Mouse (Mus musculus) midbrain, postnatal 0 days (tissue): ENCODE measurements at regions not wholly inside any gene's neighbourhood (a gene's known extent, or its start where the extent isn't known, plus 50 kb on each side); places are given as distances from the start of the nearest gene placed in this dataset.

Experiments used
- ATAC-seq: fragments of 200-750 bp; cut with Nextera tagmentation; 2 replicates; pipeline ENCODE4 v1.8.0; 2017; ENCODE audit warnings: moderate number of reproducible peaks, mild to moderate bottlenecking, moderate TSS enrichment, moderate library complexity; ENCODE audit not compliant: low FRiP score
- DNase-seq: peaks from one replicate; pipeline ENCODE4 v3.0.0-alpha.2; 2015; ENCODE audit warnings: low spot score
- H3K27ac ChIP-seq: fragments of 300-500 bp; sonication (generic); 2 replicates; pipeline ENCODE4 v1.5.1; 2014; ENCODE audit warnings: low read depth, mild to moderate bottlenecking, low read length, mixed read lengths
- H3K27me3 ChIP-seq: fragments of 300-500 bp; sonication (generic); 2 replicates; pipeline ENCODE4 v1.6.1; 2014; ENCODE audit warnings: low read length, control low read depth, mixed read lengths; ENCODE audit not compliant: insufficient read depth
- H3K36me3 ChIP-seq: fragments of 300-500 bp; sonication (generic); 2 replicates; pipeline ENCODE4 v1.6.1; 2014; ENCODE audit warnings: low read length, control low read depth, mixed read lengths; ENCODE audit not compliant: insufficient read depth
- H3K4me1 ChIP-seq: fragments of 300-500 bp; sonication (generic); 2 replicates; pipeline ENCODE4 v1.6.1; 2014; ENCODE audit warnings: mild to moderate bottlenecking, control low read depth, antibody characterized with exemption, low read length, mixed read lengths; ENCODE audit not compliant: insufficient read depth
- H3K4me2 ChIP-seq: fragments of 300-500 bp; sonication (generic); 2 replicates; pipeline ENCODE4 v1.6.1; 2014; ENCODE audit warnings: low read depth, mild to moderate bottlenecking, low read length, mixed read lengths; ENCODE audit not compliant: poor library complexity, severe bottlenecking
- H3K4me3 ChIP-seq: fragments of 300-500 bp; sonication (generic); 2 replicates; pipeline ENCODE4 v1.5.1; 2014; ENCODE audit warnings: low read depth, mild to moderate bottlenecking, low read length, moderate library complexity
- H3K9ac ChIP-seq: fragments of 300-500 bp; sonication (generic); replicated peaks from 2 replicates; pipeline ENCODE4 v1.6.1; 2014; ENCODE audit warnings: mild to moderate bottlenecking, low read length, moderate library complexity, mixed read lengths; ENCODE audit not compliant: poor library complexity, severe bottlenecking
- H3K9me3 ChIP-seq: fragments of 300-500 bp; sonication (generic); 2 replicates; pipeline ENCODE4 v1.6.1; 2016; ENCODE audit warnings: low read length, control low read depth
- CTCF ChIP-seq: IDR thresholded peaks from 2 replicates; pipeline ENCODE4 v1.5.1; 2016; ENCODE audit warnings: antibody characterized with exemption, mild to moderate bottlenecking
- WGBS: fragments of 180-500 bp; shearing (Covaris S2); extraction: QIAGEN DNeasy Blood & Tissue Kit; methylation state at CpG from one replicate; pipeline ENCODE4 v1.1.7; 2014; 5-methylcytosine and 5-hydroxymethylcytosine counted together

- Histone ChIP-seq H3K9ac (no peak overlapping the region), H3K27me3 (no peaks in the 10 kb centered on the region), H3K4me3 (no peak overlapping the region), H3K4me1 (no peaks in the 10 kb centered on the region), H3K4me2 (no peak overlapping the region), H3K27ac (no peak overlapping the region), H3K9me3 (no peaks in the 10 kb centered on the region), H3K36me3 (no peaks in the 10 kb centered on the region)
- 82% methylated on average over 6 of the region's 6 CpGs for WGBS
- DNase-seq (no peak), ATAC-seq (no peak)
- TF ChIP-seq CTCF, result no peak
Observed at GRCm38 (mm10) chr3:143417401-143417800, 535.6 kb upstream of the Pkn2 start.

- Histone ChIP-seq H3K27me3 (no peaks in the 10 kb centered on the region), H3K4me2 (no peak overlapping the region), H3K9me3 (no peaks in the 10 kb centered on the region), H3K4me1 (no peaks in the 10 kb centered on the region), H3K4me3 (no peak overlapping the region), H3K27ac (no peak overlapping the region), H3K9ac (no peak overlapping the region), H3K36me3 (no peaks in the 10 kb centered on the region)
- DNase-seq (no peak), ATAC-seq (no peak)
- TF ChIP-seq CTCF, result no peak
- 56% methylated on average over 4 of the region's 4 CpGs for WGBS
Observed at GRCm38 (mm10) chr3:143411655-143412054, 529.9 kb upstream of the Pkn2 start.

- Histone ChIP-seq H3K9me3 (no peaks in the 10 kb centered on the region), H3K9ac (no peak overlapping the region), H3K36me3 (no peaks in the 10 kb centered on the region), H3K27me3 (no peaks in the 10 kb centered on the region), H3K27ac (no peak overlapping the region), H3K4me1 (no peaks in the 10 kb centered on the region), H3K4me3 (no peak overlapping the region), H3K4me2 (no peak overlapping the region)
- TF ChIP-seq CTCF, result no peak
- DNase-seq (no peak), ATAC-seq (no peak)
- WGBS, result 74% methylated on average over 2 of the region's 2 CpGs
Observed at GRCm38 (mm10) chr3:143398966-143399365, 517.2 kb upstream of the Pkn2 start.

GRCm38 (mm10) chr3:143384357-143384756 lies 502.6 kb upstream of the Pkn2 start:
- H3K27ac ChIP-seq, result no peak overlapping the region
- H3K9me3 ChIP-seq, result no peaks in the 10 kb centered on the region
- WGBS, result 100% methylated on average over 1 of the region's 1 CpGs
- H3K9ac ChIP-seq, result no peak overlapping the region
- no peak overlapping the region for H3K4me2 ChIP-seq
- DNase-seq (no peak), ATAC-seq (no peak)
- TF ChIP-seq CTCF, result no peak
- no peaks in the 10 kb centered on the region for H3K4me1 ChIP-seq
- H3K4me3 ChIP-seq, result no peak overlapping the region
- H3K36me3 ChIP-seq, result no peaks in the 10 kb centered on the region
- no peaks in the 10 kb centered on the region for H3K27me3 ChIP-seq

GRCm38 (mm10) chr3:143379193-143379592 lies 497.4 kb upstream of the Pkn2 start:
- H3K27ac ChIP-seq, result no peak overlapping the region
- no peak overlapping the region for H3K4me3 ChIP-seq
- no peak overlapping the region for H3K9ac ChIP-seq
- H3K9me3 ChIP-seq, result no peaks in the 10 kb centered on the region
- no peaks in the 10 kb centered on the region for H3K36me3 ChIP-seq
- peak; percentile 88 for TF ChIP-seq CTCF
- DNase-seq, result peak; percentile 79
- peak; percentile 76; the same call in 1 of the 2 replicates for ATAC-seq
- 18% methylated on average over 13 of the region's 13 CpGs for WGBS
- H3K4me2 ChIP-seq, result no peak overlapping the region; the same call in 1 of the 2 replicates
- H3K4me1 ChIP-seq, result no peaks in the 10 kb centered on the region
- H3K27me3 ChIP-seq, result no peaks in the 10 kb centered on the region

GRCm38 (mm10) chr3:143377446-143377845 lies 495.6 kb upstream of the Pkn2 start:
- Histone ChIP-seq H3K27ac (no peak overlapping the region), H3K36me3 (no peaks in the 10 kb centered on the region), H3K4me2 (no peak overlapping the region), H3K4me3 (no peak overlapping the region), H3K9ac (no peak overlapping the region), H3K27me3 (no peaks in the 10 kb centered on the region), H3K9me3 (no peaks in the 10 kb centered on the region), H3K4me1 (no peaks in the 10 kb centered on the region)
- DNase-seq (no peak), ATAC-seq (no peak)
- 93% methylated on average over 5 of the region's 5 CpGs for WGBS
- no peak for TF ChIP-seq CTCF
